Comparison of ENCODE assay signal across 8 mouse cellular contexts in the genomic region with DNA sequence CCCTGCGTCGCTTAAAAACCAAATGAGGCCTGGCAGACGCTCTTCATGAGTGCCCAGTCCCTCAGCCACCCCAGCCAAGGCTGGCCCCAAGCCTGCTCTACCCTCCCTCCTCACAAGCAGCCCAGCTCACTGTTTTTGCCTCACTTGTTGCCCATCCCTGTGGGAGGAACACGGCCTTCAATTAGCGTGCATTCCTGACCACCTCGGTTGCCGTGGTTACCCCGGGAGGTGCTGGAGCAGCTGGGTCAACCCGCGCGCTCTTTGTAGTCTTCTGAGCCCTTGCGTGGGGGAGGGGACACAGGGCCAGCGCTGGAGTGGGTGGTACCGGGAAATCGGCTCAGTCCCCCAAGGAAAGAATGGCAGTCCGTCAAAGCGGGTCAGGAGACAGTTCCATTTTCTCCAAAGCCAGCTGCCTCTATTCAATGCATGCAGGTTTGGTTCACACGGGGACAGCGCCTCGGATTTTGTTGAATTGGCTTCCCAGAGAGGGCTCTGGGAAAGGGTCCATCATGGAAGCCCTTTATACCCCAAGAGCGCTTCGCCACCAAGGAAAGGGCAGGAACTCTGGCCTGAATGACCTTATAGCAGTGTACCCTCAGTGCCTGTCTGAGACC. TPM values are rescaled to one million over a fixed set of nuclear protein-coding genes. Genes with fewer than 3 reads are reported as not detected.
A peak's percentile ranks its signal among the peaks of the same experiment; 100 is the strongest.
DNase-seq lines count a peak whose midpoint lies in the region; ATAC-seq and TF ChIP-seq lines count a peak whose summit lies in the region.

No protein-coding gene starts in this region.

- intact Hi-C loops in left cerebral cortex, adult 2 months (cut with DNase I) = no loop called here

- peak; percentile 74 for DNase-seq in layer of hippocampus, adult 11-12 months (ENCODE audit: low spot score)
- no peak for DNase-seq in layer of hippocampus, adult 9-10 months (ENCODE audit: low spot score)
- peak; percentile 63 to 75 for DNase-seq in left cerebral cortex, adult 2 months (ENCODE audit: extremely low spot score in 1 of 2, low spot score in 2 of 2)
- peak; percentile 93 for DNase-seq in midbrain, embryonic 14.5 days
- DNase-seq in natural killer cell, adult 2 months (ENCODE audit: low spot score in 2 of 2) = no peak

- H3K36me3 ChIP-seq in embryonic facial prominence, embryonic 12.5 days = no peaks in the 10 kb centered on the region
- no peaks in the 10 kb centered on the region for H3K36me3 ChIP-seq in hindbrain, embryonic 16.5 days (ENCODE audit: control insufficient read depth, insufficient read depth, low read length)
- H3K36me3 ChIP-seq in midbrain, embryonic 14.5 days (ENCODE audit: control insufficient read depth, insufficient read depth, low read length) = no peaks in the 10 kb centered on the region
- no peaks in the 10 kb centered on the region for H3K36me3 ChIP-seq in stomach, embryonic 16.5 days (ENCODE audit: control insufficient read depth, insufficient read depth, low read length)

- H3K9me3 ChIP-seq in embryonic facial prominence, embryonic 12.5 days = no peaks in the 10 kb centered on the region
- no peaks in the 10 kb centered on the region for H3K9me3 ChIP-seq in hindbrain, embryonic 16.5 days (ENCODE audit: control insufficient read depth, low read length)
- no peaks in the 10 kb centered on the region for H3K9me3 ChIP-seq in midbrain, embryonic 14.5 days (ENCODE audit: control insufficient read depth, low read length)
- H3K9me3 ChIP-seq in stomach, embryonic 16.5 days (replicated peaks; ENCODE audit: control insufficient read depth, low read length) = no peaks in the 10 kb centered on the region

- H3K4me2 ChIP-seq in embryonic facial prominence, embryonic 12.5 days (replicated peaks) = peak overlapping the region; percentile 48
- H3K4me2 ChIP-seq in hindbrain, embryonic 16.5 days (ENCODE audit: low read length) = peak overlapping the region; percentile 56
- H3K4me2 ChIP-seq in midbrain, embryonic 14.5 days (ENCODE audit: low read length) = peak overlapping the region; percentile 43
- peak overlapping the region; percentile 48 for H3K4me2 ChIP-seq in stomach, embryonic 16.5 days (ENCODE audit: low read depth, low read length)

- peak; percentile 90 for ATAC-seq in embryonic facial prominence, embryonic 12.5 days (ENCODE audit: insufficient number of reproducible peaks, insufficient read depth, low FRiP score, low TSS enrichment)
- ATAC-seq in hindbrain, embryonic 16.5 days = peak; percentile 90
- ATAC-seq in midbrain, embryonic 14.5 days (ENCODE audit: low FRiP score, low TSS enrichment) = peak; percentile 89
- ATAC-seq in stomach, embryonic 16.5 days (ENCODE audit: insufficient read depth, low FRiP score) = peak; percentile 83

- no peak for TF ChIP-seq CTCF in left cerebral cortex, adult 2 months (IDR thresholded peaks at IDR 0.05)

- H3K27ac ChIP-seq in embryonic facial prominence, embryonic 12.5 days = no peak overlapping the region
- peak overlapping the region; percentile 75 for H3K27ac ChIP-seq in hindbrain, embryonic 16.5 days (ENCODE audit: low read depth, low read length)
- H3K27ac ChIP-seq in left cerebral cortex, adult 2 months = peak overlapping the region; percentile 68
- H3K27ac ChIP-seq in midbrain, embryonic 14.5 days (replicated peaks; ENCODE audit: low read depth, low read length) = peak overlapping the region; percentile 81
- no peak overlapping the region for H3K27ac ChIP-seq in stomach, embryonic 16.5 days (ENCODE audit: low read length)

- WGBS in embryonic facial prominence, embryonic 12.5 days = 5% methylated on average over 22 of the region's 22 CpGs
- WGBS in hindbrain, embryonic 16.5 days = 2% methylated on average over 22 of the region's 22 CpGs
- WGBS in midbrain, embryonic 14.5 days = 1% methylated on average over 22 of the region's 22 CpGs
- WGBS in stomach, embryonic 16.5 days = 7% methylated on average over 22 of the region's 22 CpGs

- H3K4me3 ChIP-seq in embryonic facial prominence, embryonic 12.5 days = peak overlapping the region; percentile 4
- H3K4me3 ChIP-seq in hindbrain, embryonic 16.5 days (ENCODE audit: low read length) = peak overlapping the region; percentile 23; the same call in 1 of the 2 replicates
- no peak overlapping the region for H3K4me3 ChIP-seq in left cerebral cortex, adult 2 months
- no peak overlapping the region for H3K4me3 ChIP-seq in midbrain, embryonic 14.5 days (replicated peaks; ENCODE audit: low read depth, low read length)
- peak overlapping the region; percentile 18 for H3K4me3 ChIP-seq in stomach, embryonic 16.5 days (replicated peaks; ENCODE audit: low read length)

- H3K9ac ChIP-seq in embryonic facial prominence, embryonic 12.5 days = no peak overlapping the region
- peak overlapping the region; percentile 35; the same call in 1 of the 2 replicates for H3K9ac ChIP-seq in hindbrain, embryonic 16.5 days (ENCODE audit: low read depth, low read length)
- no peak overlapping the region for H3K9ac ChIP-seq in midbrain, embryonic 14.5 days (replicated peaks; ENCODE audit: low read length)
- no peak overlapping the region for H3K9ac ChIP-seq in stomach, embryonic 16.5 days (ENCODE audit: low read length)

- no peaks in the 10 kb centered on the region for H3K27me3 ChIP-seq in embryonic facial prominence, embryonic 12.5 days
- no peaks in the 10 kb centered on the region for H3K27me3 ChIP-seq in hindbrain, embryonic 16.5 days (replicated peaks; ENCODE audit: control insufficient read depth, insufficient read depth, low read length)
- no peaks in the 10 kb centered on the region for H3K27me3 ChIP-seq in midbrain, embryonic 14.5 days (ENCODE audit: control insufficient read depth, insufficient read depth, low read length)
- no peaks in the 10 kb centered on the region for H3K27me3 ChIP-seq in stomach, embryonic 16.5 days (ENCODE audit: control insufficient read depth, insufficient read depth, low read length)

- H3K4me1 ChIP-seq in embryonic facial prominence, embryonic 12.5 days = peaks cover 32% of the 10 kb centered on the region
- peaks cover 55% of the 10 kb centered on the region for H3K4me1 ChIP-seq in hindbrain, embryonic 16.5 days (ENCODE audit: control insufficient read depth, insufficient read depth, low read depth, low read length)
- H3K4me1 ChIP-seq in midbrain, embryonic 14.5 days (ENCODE audit: control insufficient read depth, insufficient read depth, low read length) = peaks cover 85% of the 10 kb centered on the region
- H3K4me1 ChIP-seq in stomach, embryonic 16.5 days (ENCODE audit: control insufficient read depth, insufficient read depth, low read length) = peaks cover 8% of the 10 kb centered on the region

RNA-seq across cellular contexts. Expression of gene Ildr2, which starts 28.8 kb away (rescaled TPM):
- polyA plus RNA-seq in embryonic facial prominence, embryonic 12.5 days (2016; fragmentation: Nextera tagmentation; extraction: Ambion mirVana) = 1.1 and 1.2 TPM in 2 replicates
- polyA plus RNA-seq in hindbrain, embryonic 16.5 days (2015; fragmentation: Nextera tagmentation; extraction: Ambion mirVana) = 3.3 TPM in 2 replicates
- 100 to 1,000 TPM; 111 to 119 TPM for total RNA-seq in left cerebral cortex, adult 2 months (2021)
- polyA plus RNA-seq in midbrain, embryonic 14.5 days (2014; fragmentation: Nextera tagmentation; extraction: Ambion mirVana) = 3.7 and 4.1 TPM in 2 replicates
- 0.87 and 1.1 TPM in 2 replicates for polyA plus RNA-seq in stomach, embryonic 16.5 days (2015; fragmentation: Nextera tagmentation; extraction: Ambion mirVana)

RNA-seq across cellular contexts. Expression of gene Mael, which starts 44.2 kb away (rescaled TPM):
- 0.10 TPM in 1 of 2 replicates, not detected in the other for polyA plus RNA-seq in embryonic facial prominence, embryonic 12.5 days (2016; fragmentation: Nextera tagmentation; extraction: Ambion mirVana)
- polyA plus RNA-seq in hindbrain, embryonic 16.5 days (2015; fragmentation: Nextera tagmentation; extraction: Ambion mirVana) = 0.17 and 0.29 TPM in 2 replicates
- total RNA-seq in left cerebral cortex, adult 2 months (2021) = not detected
- polyA plus RNA-seq in midbrain, embryonic 14.5 days (2014; fragmentation: Nextera tagmentation; extraction: Ambion mirVana) = not detected in 2 replicates
- polyA plus RNA-seq in stomach, embryonic 16.5 days (2015; fragmentation: Nextera tagmentation; extraction: Ambion mirVana) = not detected in 2 replicates

Comparison
In these comparisons a context has a peak if more than half of its experiments do, and no peak if none do; other contexts are left out.
1. DNase-seq: peak in layer of hippocampus, adult 11-12 months (single experiment), left cerebral cortex, adult 2 months (2 of 2) and midbrain, embryonic 14.5 days (single experiment); none in layer of hippocampus, adult 9-10 months (single experiment) and natural killer cell, adult 2 months (0 of 2).
2. H3K27ac ChIP-seq: peak in hindbrain, embryonic 16.5 days (single experiment), left cerebral cortex, adult 2 months (single experiment) and midbrain, embryonic 14.5 days (single experiment); none in embryonic facial prominence, embryonic 12.5 days (single experiment) and stomach, embryonic 16.5 days (single experiment).
3. H3K4me3 ChIP-seq: peak in embryonic facial prominence, embryonic 12.5 days (single experiment), hindbrain, embryonic 16.5 days (single experiment) and stomach, embryonic 16.5 days (single experiment); none in left cerebral cortex, adult 2 months (single experiment) and midbrain, embryonic 14.5 days (single experiment).
4. Peak in every context shown above with its lines, with median percentiles within 50 percentile points of each other: ATAC-seq and H3K4me2 ChIP-seq.